Mouse (Mus musculus) thymus, postnatal 36 days (tissue): ENCODE measurements around the gene Thumpd1.

ENCODE experiments used
- DNase-seq, 2 experiments: peaks; one replicate each; pipeline ENCODE4 v3.0.0; 2022; ENCODE audit warnings: mixed read lengths in 2 of 2

Gene Thumpd1

GRCm38 (mm10) chr7:119720253-119720946, at the start of gene Thumpd1:
Thumpd1 (minus strand) TSS chr7:119720798.
- peak; percentile 90 to 91 for DNase-seq

- no peak for DNase-seq
Observed at GRCm38 (mm10) chr7:119769895-119770294, 49.3 kb upstream of the Thumpd1 start.

GRCm38 (mm10) chr7:119766996-119767395, 46.4 kb upstream of the Thumpd1 start:
- DNase-seq: no peak

- no peak for DNase-seq
Observed at GRCm38 (mm10) chr7:119764377-119764776, 43.8 kb upstream of the Thumpd1 start.

GRCm38 (mm10) chr7:119762166-119762697, 41.6 kb upstream of the Thumpd1 start:
- no peak for DNase-seq

- no peak for DNase-seq
Observed at GRCm38 (mm10) chr7:119760527-119760951, 39.9 kb upstream of the Thumpd1 start, which contains the start of gene Acsm3. Acsm3 (plus strand) TSS chr7:119760923.

- no peak for DNase-seq
Observed at GRCm38 (mm10) chr7:119753696-119754095, 33.1 kb upstream of the Thumpd1 start.

- DNase-seq: no peak
Observed at GRCm38 (mm10) chr7:119749942-119750341, 29.3 kb upstream of the Thumpd1 start.

- no peak for DNase-seq
Observed at GRCm38 (mm10) chr7:119748761-119749160, 28.2 kb upstream of the Thumpd1 start.

GRCm38 (mm10) chr7:119745869-119746268, 25.3 kb upstream of the Thumpd1 start:
- no peak for DNase-seq

- peak in 1 of 2 experiments; percentile 12 for DNase-seq
Observed at GRCm38 (mm10) chr7:119744321-119744720, 23.7 kb upstream of the Thumpd1 start.

- peak in 1 of 2 experiments; percentile 25 for DNase-seq
Observed at GRCm38 (mm10) chr7:119739798-119740468, 19.3 kb upstream of the Thumpd1 start.

- no peak for DNase-seq
Observed at GRCm38 (mm10) chr7:119738877-119739276, 18.3 kb upstream of the Thumpd1 start.

- DNase-seq: peak in 1 of 2 experiments; percentile 3
Observed at GRCm38 (mm10) chr7:119731262-119731661, 10.7 kb upstream of the Thumpd1 start.

- no peak for DNase-seq
Observed at GRCm38 (mm10) chr7:119727621-119728020, 7.0 kb upstream of the Thumpd1 start.

- no peak for DNase-seq
Observed at GRCm38 (mm10) chr7:119720947-119721310, 331 bp upstream of the Thumpd1 start.

GRCm38 (mm10) chr7:119714111-119714510, 6.5 kb downstream of the Thumpd1 start:
- DNase-seq: no peak

- no peak for DNase-seq
Observed at GRCm38 (mm10) chr7:119694926-119695325, 25.7 kb downstream of the Thumpd1 start.

- DNase-seq: no peak
Observed at GRCm38 (mm10) chr7:119692302-119692701, 28.3 kb downstream of the Thumpd1 start.

GRCm38 (mm10) chr7:119689726-119690125, 30.9 kb downstream of the Thumpd1 start, which contains the start of gene Acsm4:
Acsm4 (plus strand) TSS chr7:119690026.
- DNase-seq: no peak

- no peak for DNase-seq
Observed at GRCm38 (mm10) chr7:119682699-119683098, 37.9 kb downstream of the Thumpd1 start.

GRCm38 (mm10) chr7:119680107-119680506, 40.5 kb downstream of the Thumpd1 start:
- DNase-seq: no peak

- DNase-seq: peak; percentile 5 to 6
Observed at GRCm38 (mm10) chr7:119673465-119673864, 47.1 kb downstream of the Thumpd1 start.

GRCm38 (mm10) chr7:119670925-119671324, 49.7 kb downstream of the Thumpd1 start:
- DNase-seq: no peak
